Mouse (Mus musculus) cerebellum, adult 2 months (tissue): ENCODE results near the gene AF067063.
"Not testable (repeated sequence)": the region's sequence is repeated elsewhere in the genome, so short reads cannot be mapped to it uniquely, and the experiment has no call there.

Experiments
- CTCF ChIP-seq: fragments of 200-500 bp; IDR thresholded peaks from 2 replicates; pipeline ENCODE4 v1.5.1; 2011; ENCODE audit warnings: low read depth, mild to moderate bottlenecking, control low read depth, low read length, moderate library complexity, borderline replicate concordance; ENCODE audit not compliant: insufficient read depth
- POLR2A ChIP-seq: fragments of 200-500 bp; IDR thresholded peaks from 2 replicates; pipeline ENCODE4 v1.6.1; 2011; ENCODE audit warnings: low read length, control low read depth, borderline replicate concordance; ENCODE audit not compliant: insufficient read depth

GRCm38 (mm10) chr13:119864395-119864999 lies 34.5 kb upstream of the AF067063 start:
- TF ChIP-seq CTCF, POLR2A: not testable (repeated sequence)
